Mouse (Mus musculus): ENCODE results near the gene Kmt5b.

Kmt5b gene

GRCm38 (mm10) chr19:3862713-3863112 lies 95.5 kb downstream of the Kmt5b start:
- CTCF ChIA-PET = interaction anchor here (0.7 to 1.2 kb wide), 9 partner anchors 11 to 562 kb away, joined by 3 to 4 read pairs (median 3); partner anchors contain the start of genes Chka (in 1 of the 4), Gm49405 (in 1 of the 4) and Nudt8 (in 1 of the 4)
- POLR2A ChIA-PET = interaction anchor here in 3 of 4 experiments (0.5 to 1.9 kb wide), 31 partner anchors 10 to 287 kb away, joined by 3 to 11 read pairs (median 4); partner anchors contain the start of genes Ndufs8 (in 2 of the 3), Ppp6r3 (in 1 of the 3) and Tcirg1 (in 1 of the 3)

GRCm38 (mm10) chr19:3864960-3865359 lies 97.7 kb downstream of the Kmt5b start:
- ChIA-PET CTCF (interaction anchor here (0.5 to 2.0 kb wide), 26 partner anchors 9 to 294 kb away, joined by 3 to 19 read pairs (median 3); partner anchors contain the start of gene Ndufv1 (in 2 of the 4)), POLR2A (interaction anchor here (0.6 to 1.5 kb wide), 15 partner anchors 8 to 181 kb away, joined by 3 to 7 read pairs (median 3); partner anchors contain the start of gene Gstp2 (in 1 of the 4))
